Mouse (Mus musculus) frontal cortex, postnatal 36 days (tissue): ENCODE measurements around the gene Inafm2.
A peak's percentile ranks its signal among the peaks of the same experiment; 100 is the strongest.

ENCODE experiments used
- DNase-seq, 2 experiments: peaks; one replicate each; pipeline ENCODE4 v3.0.0; 2022; ENCODE audit warnings: low spot score in 2 of 2

Gene Inafm2

GRCm38 (mm10) chr2:118745232-118745884, at the start of gene Inafm2:
Gene Inafm2, plus strand, starts transcription at chr2:118745758.
- DNase-seq, result peak; percentile 89 to 93

GRCm38 (mm10) chr2:118696451-118697308, 48.9 kb upstream of the Inafm2 start:
- no peak for DNase-seq

DNA sequence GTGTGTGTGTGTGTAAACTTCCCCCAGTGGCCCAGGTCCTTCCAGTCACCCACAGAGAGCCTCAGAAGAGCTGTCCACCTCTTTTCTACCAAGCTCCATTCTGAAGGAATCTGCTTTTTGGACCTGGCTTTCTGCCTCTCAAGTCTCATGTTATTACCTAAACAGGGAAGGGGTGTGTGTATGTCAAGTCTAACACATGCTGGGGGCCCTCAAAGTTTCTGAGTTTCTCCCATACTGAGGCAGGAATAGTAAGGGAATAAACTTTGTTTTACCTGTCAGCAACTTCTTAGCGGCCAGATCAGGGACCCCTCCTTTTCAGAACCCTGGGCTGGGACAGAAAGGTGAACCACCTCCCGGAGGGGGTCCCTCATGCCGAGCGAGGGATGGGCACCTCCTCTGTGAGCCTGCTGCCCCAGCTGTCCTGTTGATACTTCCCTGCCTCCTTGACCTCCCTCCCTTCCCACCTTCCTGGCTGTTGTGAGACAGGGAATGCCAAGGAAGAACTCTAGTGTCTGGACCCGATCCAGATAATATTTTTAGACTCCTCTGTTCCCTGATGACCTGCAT, 48.2 kb upstream of the Inafm2 start:
- no peak for DNase-seq

DNA sequence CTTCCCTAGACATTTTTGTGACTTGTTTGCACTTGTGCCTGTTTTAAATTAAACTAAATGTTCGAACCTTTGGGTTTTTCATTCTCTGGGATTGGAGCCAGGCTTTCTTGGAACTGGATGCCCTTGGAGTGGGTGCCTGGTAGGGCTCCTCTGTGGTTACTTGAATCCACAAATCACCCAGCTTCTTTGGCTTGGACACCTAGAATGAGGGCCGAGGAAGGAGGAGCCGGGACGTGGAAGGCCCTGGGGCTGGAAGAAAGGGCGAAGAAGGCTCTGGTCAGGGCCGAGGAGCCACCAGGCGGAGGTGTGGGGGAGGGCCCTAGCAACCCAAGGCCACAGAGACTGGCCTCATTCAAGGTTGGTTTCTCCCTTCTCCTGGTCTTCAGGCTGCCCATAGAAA, 47.6 kb upstream of the Inafm2 start:
- no peak for DNase-seq

GRCm38 (mm10) chr2:118700179-118701062, 45.1 kb upstream of the Inafm2 start:
- DNase-seq, result peak; percentile 69 to 81

- DNase-seq, result no peak
Observed at GRCm38 (mm10) chr2:118701161-118701560, 44.4 kb upstream of the Inafm2 start.

DNA sequence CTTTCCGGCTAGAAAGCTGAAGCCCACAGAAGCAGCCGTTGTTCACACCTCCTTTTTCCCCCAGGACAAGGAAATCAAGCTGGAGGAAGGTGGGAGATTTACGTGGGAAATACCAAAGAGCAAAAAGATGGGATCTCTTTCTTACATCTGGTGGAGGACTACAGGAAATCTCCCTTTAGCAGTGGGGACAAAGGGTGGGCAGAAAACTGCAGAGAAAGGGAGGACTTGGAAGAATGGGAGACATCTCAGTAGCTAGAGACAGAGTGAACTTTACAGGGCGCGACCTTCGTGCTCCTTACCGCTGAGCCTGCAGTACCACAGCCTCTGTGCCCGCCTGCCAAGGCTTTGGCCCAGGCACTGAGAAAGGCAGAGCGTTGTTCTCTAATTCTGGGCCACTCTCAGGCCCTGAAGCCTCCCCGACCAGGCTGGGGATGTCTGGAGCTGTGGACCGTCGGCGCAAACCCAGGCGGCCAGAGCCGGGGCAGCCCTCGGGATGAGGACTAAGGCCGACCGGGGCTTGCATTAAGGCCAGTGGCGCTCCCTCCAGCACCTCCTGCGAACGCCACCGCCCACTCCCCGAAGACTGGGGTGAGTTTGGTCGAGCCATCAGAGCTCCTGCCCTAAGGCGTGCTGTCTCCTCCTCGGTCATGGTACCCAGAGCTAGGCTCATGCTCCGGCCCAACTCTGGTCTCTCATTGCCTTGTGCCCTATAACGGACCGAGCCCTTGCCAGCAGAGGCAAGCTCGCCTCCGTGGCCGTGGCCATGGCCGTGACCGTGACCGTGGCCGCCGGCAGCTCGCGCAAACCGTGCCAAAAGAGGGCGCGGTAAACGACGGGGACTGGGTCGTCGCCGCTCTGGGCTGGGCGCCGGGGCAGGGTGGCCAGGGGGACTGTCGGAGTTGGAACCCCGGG, 43.3 kb upstream of the Inafm2 start:
- DNase-seq, result no peak

- no peak for DNase-seq
Observed at GRCm38 (mm10) chr2:118702883-118703761, 42.4 kb upstream of the Inafm2 start.

- peak in 1 of 2 experiments; percentile 56 for DNase-seq
Observed at GRCm38 (mm10) chr2:118703913-118704730, 41.4 kb upstream of the Inafm2 start, which contains the start of gene Ankrd63. Gene Ankrd63, minus strand, starts transcription at chr2:118703963.

DNA sequence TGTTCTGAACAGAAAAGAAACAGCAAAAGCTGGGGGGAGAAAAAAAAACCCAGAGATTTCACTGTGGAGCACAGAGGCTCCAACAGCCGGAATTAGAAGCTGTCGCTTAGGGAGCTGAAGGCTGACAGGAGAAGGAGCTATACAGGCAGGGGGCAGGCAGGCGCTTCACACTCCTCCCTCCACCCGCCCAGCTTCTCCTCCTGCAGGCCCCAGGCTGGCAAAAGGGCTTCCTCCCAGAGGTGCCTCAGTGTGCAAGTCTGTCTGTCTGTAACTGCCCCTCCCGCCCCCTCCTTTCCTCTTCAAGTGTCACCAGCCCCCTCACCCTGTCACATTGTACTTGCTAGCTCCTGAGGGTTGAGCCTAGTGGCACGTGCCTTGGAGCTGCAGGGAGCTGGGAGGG, 39.1 kb upstream of the Inafm2 start:
- DNase-seq, result peak in 1 of 2 experiments; percentile 41

GRCm38 (mm10) chr2:118708472-118708871, 37.1 kb upstream of the Inafm2 start:
- no peak for DNase-seq

GRCm38 (mm10) chr2:118709655-118710221, 35.8 kb upstream of the Inafm2 start:
- no peak for DNase-seq

GRCm38 (mm10) chr2:118711038-118711494, 34.5 kb upstream of the Inafm2 start:
- peak in 1 of 2 experiments; percentile 57 for DNase-seq

DNA sequence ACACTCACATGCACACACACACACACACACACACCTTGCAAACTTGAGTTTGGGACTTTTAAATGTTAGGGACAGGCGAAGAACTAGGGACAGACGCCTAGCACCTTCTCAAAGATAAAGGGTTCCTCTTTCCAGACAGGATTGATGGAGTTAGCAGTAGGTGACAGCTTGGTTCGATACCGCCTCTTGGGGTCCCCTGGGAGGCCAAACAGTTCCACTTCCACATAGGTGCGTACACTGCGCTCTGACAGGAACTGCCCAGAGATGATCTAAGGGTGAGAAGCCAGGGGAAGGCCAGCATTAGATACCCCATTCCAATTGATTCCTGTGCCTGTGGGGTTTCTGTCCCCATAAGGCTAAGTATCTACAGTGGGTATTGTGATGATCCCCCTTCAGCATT, 31.9 kb upstream of the Inafm2 start:
- DNase-seq, result no peak

DNA sequence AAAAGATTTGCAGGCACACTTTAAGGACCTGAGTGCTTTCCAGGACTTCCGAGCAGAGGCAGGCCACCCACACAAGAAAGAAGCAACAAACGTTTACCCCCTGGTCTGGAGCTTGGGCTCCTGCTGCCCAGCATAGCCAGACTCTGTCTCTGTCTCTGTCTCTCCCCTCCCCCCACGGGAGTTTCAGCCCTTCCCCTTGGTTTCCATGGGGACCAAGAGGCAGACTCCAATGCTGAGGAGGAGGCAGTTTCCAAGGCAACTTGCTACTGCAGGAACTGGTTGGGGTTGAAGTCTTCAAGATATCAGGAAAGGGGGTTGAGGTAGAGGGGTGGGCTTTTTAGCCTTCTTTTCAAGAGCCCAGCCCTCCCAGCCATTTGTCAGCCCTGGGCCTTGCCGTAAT, 31.3 kb upstream of the Inafm2 start:
- DNase-seq, result peak in 1 of 2 experiments; percentile 79

- no peak for DNase-seq
Observed at GRCm38 (mm10) chr2:118716677-118717076, 28.9 kb upstream of the Inafm2 start.

DNA sequence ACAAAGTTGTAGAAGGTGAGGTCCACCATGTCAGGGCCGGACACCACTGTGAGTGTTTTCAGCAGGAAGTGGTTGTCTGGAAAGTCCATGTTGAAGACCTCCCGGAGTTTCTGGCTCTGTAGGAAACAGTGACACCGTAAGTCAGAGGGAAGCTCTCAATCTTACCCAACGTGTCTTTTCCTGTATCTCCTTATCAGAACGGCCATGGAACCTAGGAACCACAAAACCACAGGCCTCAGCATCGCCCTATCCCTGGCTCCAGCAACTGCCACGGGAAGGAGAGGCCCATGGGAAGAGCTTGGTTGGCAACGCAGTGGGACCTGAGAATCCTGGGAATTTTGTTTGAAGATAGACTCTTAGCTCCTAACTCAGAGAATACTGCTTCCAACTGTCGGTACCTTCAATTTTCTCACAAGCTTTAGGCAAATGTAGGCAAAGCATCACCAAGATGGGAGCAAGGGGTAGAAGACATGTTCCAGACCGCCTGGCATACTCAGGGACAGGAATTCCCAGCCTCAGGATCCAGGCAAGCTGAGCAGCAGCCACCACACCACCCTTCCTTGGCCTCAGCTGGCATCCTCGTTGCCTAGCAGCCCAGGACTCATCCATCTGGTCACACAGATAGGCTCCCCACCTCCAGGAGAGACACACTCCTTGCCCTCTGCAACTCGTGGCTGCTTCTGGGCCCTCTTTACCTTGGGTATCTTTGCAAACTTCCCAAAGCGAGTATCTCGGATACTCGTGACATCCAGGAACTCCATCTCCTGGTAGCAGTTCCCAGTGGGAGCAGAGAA, 21.7 kb upstream of the Inafm2 start:
- no peak for DNase-seq
